Mouse (Mus musculus) CH12.LX (cell line): ENCODE measurements around the gene Ilf2.

Source experiments
- CTCF ChIP-seq, 2 experiments: IDR thresholded peaks in 1 of 2; conservative IDR thresholded peaks in 1 of 2; 2 replicates each; pipeline ENCODE4 v1.5.1; 2011 to 2012; ENCODE audit warnings: low read depth in 2 of 2, low read length in 2 of 2, improper control_type of control experiment in 1 of 2, inconsistent platforms in 1 of 2, mild to moderate bottlenecking in 1 of 2, moderate library complexity in 1 of 2
- ETS1 ChIP-seq: conservative IDR thresholded peaks from 2 replicates; pipeline ENCODE4 v1.6.1; 2012; ENCODE audit warnings: low read depth, mild to moderate bottlenecking, inconsistent platforms, low read length, improper control_type of control experiment, moderate library complexity
- JUN ChIP-seq: IDR thresholded peaks from 2 replicates; pipeline ENCODE4 v1.6.1; 2011; ENCODE audit warnings: low read depth, mild to moderate bottlenecking, low read length, improper control_type of control experiment, moderate library complexity; ENCODE audit not compliant: insufficient read depth
- KAT2A ChIP-seq: IDR thresholded peaks from 2 replicates; pipeline ENCODE4 v1.6.1; 2012; ENCODE audit warnings: low read length, improper control_type of control experiment, inconsistent platforms; ENCODE audit not compliant: insufficient replicate concordance
- MAX ChIP-seq: IDR thresholded peaks from 2 replicates; pipeline ENCODE4 v1.6.1; 2011; ENCODE audit warnings: low read length, improper control_type of control experiment
- POLR2A ChIP-seq: IDR thresholded peaks from 2 replicates; pipeline ENCODE4 v1.6.1; 2011; ENCODE audit warnings: low read depth, mild to moderate bottlenecking, improper control_type of control experiment, low read length
- ZNF384 ChIP-seq: IDR thresholded peaks from 2 replicates; pipeline ENCODE4 v1.6.1; 2012; ENCODE audit warnings: low read depth, low read length, improper control_type of control experiment, inconsistent platforms

DNA sequence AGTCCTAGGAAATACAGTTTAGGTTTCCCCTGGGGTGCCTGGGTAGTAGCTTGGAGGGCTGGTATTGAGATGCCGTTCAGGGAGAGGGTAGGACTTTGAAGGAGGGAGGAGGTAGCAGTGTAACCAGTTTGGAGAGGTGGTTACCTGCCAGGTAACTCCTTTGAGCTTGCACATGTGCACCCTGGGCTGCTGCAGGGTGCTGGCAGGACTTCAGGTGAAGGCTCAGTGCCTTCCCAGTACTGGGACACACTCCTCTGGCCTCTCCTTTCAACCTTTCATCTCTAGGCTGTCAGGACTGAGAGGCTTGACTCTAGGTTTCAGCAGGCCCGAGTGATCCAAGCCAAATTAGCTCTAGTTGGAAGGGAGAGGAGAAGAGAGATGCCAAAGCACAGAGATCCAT lies 50.1 kb downstream of the Ilf2 start:
- TF ChIP-seq KAT2A = no peak
- TF ChIP-seq MAX = no peak
- no peak for TF ChIP-seq ZNF384
- no peak for TF ChIP-seq CTCF (conservative IDR thresholded peaks at IDR 0.05 in 1 of 2, IDR thresholded peaks at IDR 0.05 in 1 of 2; ENCODE audit: low read depth in 2 of 2, low read length in 2 of 2)
- no peak for TF ChIP-seq POLR2A
- TF ChIP-seq ETS1 = no peak
- no peak for TF ChIP-seq JUN
